Mouse (Mus musculus) heart, adult 2 months (tissue): ENCODE data around the gene Hist3h2a. TPM values are rescaled to one million over a fixed set of nuclear protein-coding genes. Genes with fewer than 3 reads are reported as not detected.

Source experiments
- DNase-seq, 2 experiments: peaks; one replicate each; pipeline ENCODE4 v3.0.0; 2021
- H3K27ac ChIP-seq: fragments of 200-600 bp; 2 replicates; pipeline ENCODE4 v1.8.1; 2022
- H3K27me3 ChIP-seq: fragments of 200-500 bp; 2 replicates; pipeline ENCODE4 v1.6.1; 2012; ENCODE audit warnings: mild to moderate bottlenecking, low read length, inconsistent platforms, mixed read lengths; ENCODE audit not compliant: control insufficient read depth, insufficient read depth
- H3K36me3 ChIP-seq: fragments of 200-500 bp; 2 replicates; pipeline ENCODE4 v1.6.1; 2012; ENCODE audit warnings: low read length, inconsistent platforms; ENCODE audit not compliant: control insufficient read depth, insufficient read depth
- H3K4me1 ChIP-seq: fragments of 200-500 bp; 2 replicates; pipeline ENCODE4 v1.6.1; 2011; ENCODE audit warnings: low read length; ENCODE audit not compliant: control insufficient read depth, insufficient read depth
- H3K4me3 ChIP-seq: fragments of 200-600 bp; 2 replicates; pipeline ENCODE4 v1.8.1; 2022
- H3K79me2 ChIP-seq: fragments of 200-500 bp; replicated peaks from 2 replicates; pipeline ENCODE4 v1.6.1; 2012; ENCODE audit warnings: mild to moderate bottlenecking, inconsistent platforms, low read length, moderate library complexity, mixed read lengths; ENCODE audit not compliant: control insufficient read depth, insufficient read depth
- H3K9ac ChIP-seq: fragments of 200-500 bp; 2 replicates; pipeline ENCODE4 v1.6.1; 2012; ENCODE audit warnings: low read depth, mild to moderate bottlenecking, control low read depth, inconsistent platforms, low read length, mixed read lengths
- CTCF ChIP-seq: fragments of 200-600 bp; IDR thresholded peaks from 2 replicates; pipeline ENCODE4 v1.8.1; 2022; ENCODE audit warnings: antibody characterized with exemption, mild to moderate bottlenecking, moderate library complexity
- EP300 ChIP-seq: fragments of 200-500 bp; IDR thresholded peaks from 2 replicates; pipeline ENCODE4 v1.6.1; 2011; ENCODE audit warnings: low read depth, low read length, control low read depth; ENCODE audit not compliant: insufficient read depth
- POLR2A ChIP-seq: fragments of 200-500 bp; IDR thresholded peaks from 2 replicates; pipeline ENCODE4 v1.6.1; 2011; ENCODE audit warnings: mild to moderate bottlenecking, low read depth, low read length, control low read depth; ENCODE audit not compliant: insufficient read depth
- WGBS: fragments of 180-500 bp; shearing (Covaris S2); methylation state at CpG from one replicate; pipeline ENCODE4 v1.1.7; 2018; 5-methylcytosine and 5-hydroxymethylcytosine counted together
- intact Hi-C: fragments of 180-260 bp; cut with DNase I; formaldehyde crosslinking; loops from one replicate; pipeline ENCODE4 v1.15.1; 2025
- polyA plus RNA-seq: library from polyadenylated mRNA; depleted of rRNA; stranded (reverse); fragments of >200 nt; gene quantifications from 2 replicates; pipeline ENCODE4 v1.2.3, GENCODE M21; 2012
- total RNA-seq, 2 experiments: library from RNA; stranded (reverse); gene quantifications; 2 replicates each; pipeline ENCODE4 v1.2.3; 2021

Gene Hist3h2a
- total and polyA plus RNA-seq, 3 experiments = 13.6 to 15.4 (median 14.0) TPM

- TF ChIP-seq CTCF (peak; percentile 43), EP300 (no peak), POLR2A (0 out of 2 replicates have a peak, but pooled peaks have one; percentile 20)
- intact Hi-C loops = no loop called here
- peak overlapping the region; percentile 61 for H3K9ac ChIP-seq
- peaks cover 8% of the 10 kb centered on the region for H3K36me3 ChIP-seq
- H3K27me3 ChIP-seq = peaks cover 4% of the 10 kb centered on the region; the same call in 1 of the 2 replicates
- DNase-seq = peak; percentile 75 to 86
- peak overlapping the region; percentile 64 for H3K4me3 ChIP-seq
- H3K27ac ChIP-seq = peak overlapping the region; percentile 27
- under 1% methylated on average over 40 of the region's 40 CpGs for WGBS
- no peaks in the 10 kb centered on the region for H3K79me2 ChIP-seq
- peaks cover 9% of the 10 kb centered on the region for H3K4me1 ChIP-seq
These were observed 5.5 kb downstream of the Hist3h2a start for GRCm38 (mm10) chr11:58959921-58960465.

GRCm38 (mm10) chr11:58961364-58962177 lies 7.1 kb downstream of the Hist3h2a start:
- Histone ChIP-seq H3K4me3 (no peak overlapping the region), H3K36me3 (peaks cover 2% of the 10 kb centered on the region), H3K27me3 (peaks cover 4% of the 10 kb centered on the region; the same call in 1 of the 2 replicates), H3K79me2 (no peaks in the 10 kb centered on the region), H3K9ac (no peak overlapping the region), H3K27ac (no peak overlapping the region), H3K4me1 (peaks cover 9% of the 10 kb centered on the region)
- 60% methylated on average over 50 of the region's 50 CpGs for WGBS
- TF ChIP-seq POLR2A = no peak
- TF ChIP-seq EP300 = no peak
- no peak for TF ChIP-seq CTCF
- no peak for DNase-seq
- intact Hi-C loops = no loop called here

DNA sequence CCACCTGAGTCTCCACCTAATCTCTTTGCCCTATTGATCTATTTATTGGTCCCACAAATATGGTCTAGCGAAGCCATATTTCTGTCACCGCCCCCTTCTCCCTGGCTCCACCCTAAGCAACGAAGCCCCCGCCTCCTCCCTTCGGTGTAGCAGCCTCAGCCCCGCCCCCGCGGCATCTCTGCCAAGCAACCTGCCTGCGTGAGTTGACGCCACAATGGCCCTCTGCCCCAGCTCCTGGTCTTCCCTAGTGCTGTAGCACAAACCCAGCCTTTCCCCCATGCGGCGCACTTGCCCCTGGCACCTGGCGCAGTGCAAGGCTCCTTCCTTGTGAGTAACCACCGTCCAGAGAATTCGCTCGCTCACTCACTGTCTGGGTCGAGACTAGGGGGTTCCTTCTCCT lies 9.1 kb downstream of the Hist3h2a start:
- WGBS = 39% methylated on average over 17 of the region's 17 CpGs
- H3K4me1 ChIP-seq = peaks cover 2% of the 10 kb centered on the region
- H3K27me3 ChIP-seq = peaks cover 4% of the 10 kb centered on the region; the same call in 1 of the 2 replicates
- intact Hi-C loops = no loop called here
- H3K27ac ChIP-seq = no peak overlapping the region
- no peak overlapping the region for H3K4me3 ChIP-seq
- no peaks in the 10 kb centered on the region for H3K79me2 ChIP-seq
- H3K36me3 ChIP-seq = no peaks in the 10 kb centered on the region
- H3K9ac ChIP-seq = no peak overlapping the region
- no peak for DNase-seq
- TF ChIP-seq EP300 (no peak), CTCF (no peak), POLR2A (no peak)

GRCm38 (mm10) chr11:58964216-58964615 lies 9.7 kb downstream of the Hist3h2a start:
- DNase-seq = no peak
- intact Hi-C loops = no loop called here
- Histone ChIP-seq H3K79me2 (no peaks in the 10 kb centered on the region), H3K9ac (no peak overlapping the region), H3K4me1 (peaks cover 2% of the 10 kb centered on the region), H3K27ac (no peak overlapping the region), H3K4me3 (no peak overlapping the region), H3K36me3 (no peaks in the 10 kb centered on the region), H3K27me3 (peaks cover 4% of the 10 kb centered on the region; the same call in 1 of the 2 replicates)
- 83% methylated on average over 7 of the region's 7 CpGs for WGBS
- no peak for TF ChIP-seq POLR2A
- TF ChIP-seq EP300 = no peak
- TF ChIP-seq CTCF = no peak

GRCm38 (mm10) chr11:58965001-58965760 lies 10.7 kb downstream of the Hist3h2a start:
- Histone ChIP-seq H3K27ac (no peak overlapping the region), H3K79me2 (no peaks in the 10 kb centered on the region), H3K4me1 (no peaks in the 10 kb centered on the region), H3K4me3 (no peak overlapping the region), H3K9ac (no peak overlapping the region), H3K27me3 (peaks cover 4% of the 10 kb centered on the region; the same call in 1 of the 2 replicates), H3K36me3 (no peaks in the 10 kb centered on the region)
- TF ChIP-seq POLR2A (no peak), EP300 (no peak), CTCF (no peak)
- WGBS = 47% methylated on average over 12 of the region's 12 CpGs
- intact Hi-C loops = no loop called here
- no peak for DNase-seq
